Mouse (Mus musculus): Measurements from ENCODE around the gene Syndig1l.

Gene Syndig1l

DNA sequence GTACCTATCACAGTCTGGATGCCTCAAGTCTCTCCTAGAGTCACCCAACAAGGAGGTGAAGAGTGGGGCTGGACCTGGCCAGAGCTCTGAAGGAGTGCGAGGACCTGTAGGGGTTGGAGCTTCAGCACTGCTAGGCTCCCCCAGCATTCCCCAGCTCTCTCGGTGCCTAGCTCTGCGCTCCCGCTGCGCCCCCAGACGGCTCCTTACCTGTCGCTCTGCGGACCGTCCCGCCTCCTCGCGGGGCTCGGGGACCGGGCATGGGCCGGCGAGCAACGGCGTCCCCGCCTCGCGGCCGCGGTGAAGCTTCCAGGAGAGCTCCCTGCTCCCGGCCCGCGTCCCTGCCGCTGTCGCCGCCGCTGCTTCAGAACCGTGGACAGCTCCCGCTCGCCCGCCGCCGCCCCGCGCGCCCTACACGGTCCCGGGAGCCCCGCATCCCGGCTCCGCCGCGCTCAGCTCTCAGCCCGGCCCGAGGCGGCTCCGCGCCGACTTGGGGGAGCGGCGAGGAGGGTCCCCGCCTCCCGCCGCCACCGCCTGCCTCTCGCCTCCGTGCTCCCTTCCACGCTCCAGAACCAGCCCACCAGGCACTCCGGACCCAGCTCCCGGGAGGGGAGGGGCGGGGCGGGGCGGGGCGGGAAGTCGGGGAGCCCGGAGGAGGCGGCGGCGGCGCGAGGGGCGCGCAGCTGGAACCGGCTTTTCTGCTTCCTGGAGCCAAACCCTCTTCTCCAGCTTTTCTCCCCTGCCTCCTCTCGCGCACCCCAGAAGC, at the start of gene Syndig1l:
Gene Syndig1l (minus strand): TSS at position 513 of the 763 bp plus-strand sequence.
- DNase-seq (ENCODE audit: low read depth), result peak; percentile 46

DNA sequence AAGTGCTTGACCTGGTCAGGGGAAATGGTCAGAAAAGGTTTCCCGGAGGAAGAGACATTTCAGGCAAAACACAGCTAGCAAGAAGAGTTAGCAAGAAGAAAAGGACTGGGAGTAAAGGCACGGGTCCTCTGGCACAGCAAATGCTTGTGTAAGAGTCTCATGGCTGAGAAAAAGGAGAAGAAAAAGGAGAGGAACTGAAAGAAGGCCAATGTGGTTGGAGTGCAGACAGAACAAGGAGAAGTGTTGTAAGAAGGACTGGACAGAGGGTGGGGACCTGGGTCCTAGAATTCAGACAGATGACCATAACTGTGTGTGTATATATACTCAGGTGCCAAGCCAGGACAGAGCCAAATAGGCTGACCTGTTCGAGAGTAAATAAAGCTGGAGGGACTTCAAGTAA, 49.5 kb upstream of the Syndig1l start:
- DNase-seq (ENCODE audit: low read depth), result no peak

DNA sequence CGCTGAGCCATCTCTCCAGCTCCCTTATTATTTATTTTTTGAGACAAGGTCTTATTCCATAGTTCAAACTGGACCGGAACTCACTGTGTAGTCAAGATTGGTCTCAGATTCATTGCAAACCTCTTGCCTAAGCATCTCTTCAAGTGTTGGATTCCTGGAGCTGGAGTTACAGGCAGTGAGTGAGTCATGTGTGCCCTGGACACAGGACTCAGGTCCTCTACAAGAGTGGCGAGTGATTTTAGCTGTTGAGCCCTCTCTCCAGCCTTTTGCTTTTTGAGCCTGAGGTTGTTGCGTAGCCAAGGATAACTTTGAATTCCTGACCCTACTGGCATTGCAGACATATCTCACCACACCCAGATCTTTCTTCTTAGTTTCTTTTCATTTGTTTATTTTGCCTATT, 47.1 kb upstream of the Syndig1l start:
- DNase-seq (ENCODE audit: low read depth), result no peak

DNA sequence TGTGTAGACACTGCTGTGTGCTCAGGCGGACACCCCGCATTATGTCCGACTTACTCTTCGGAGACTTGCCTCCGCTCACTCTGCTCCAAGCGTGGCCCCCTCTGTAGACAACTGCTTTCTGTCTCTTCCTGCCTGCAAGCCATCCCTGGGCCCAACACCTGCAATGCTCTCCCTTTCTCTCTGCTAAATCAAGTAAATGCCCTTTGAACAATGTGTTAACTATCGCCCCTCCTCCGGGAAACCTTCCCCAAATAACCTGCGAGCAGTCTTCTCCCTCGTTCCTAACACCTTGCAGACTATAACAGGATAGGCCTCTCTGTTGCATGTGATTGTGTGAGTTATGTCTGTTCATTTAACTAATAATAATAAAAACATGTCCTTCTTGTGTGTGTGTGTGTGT, 44.9 kb upstream of the Syndig1l start:
- DNase-seq (ENCODE audit: low read depth), result no peak

DNA sequence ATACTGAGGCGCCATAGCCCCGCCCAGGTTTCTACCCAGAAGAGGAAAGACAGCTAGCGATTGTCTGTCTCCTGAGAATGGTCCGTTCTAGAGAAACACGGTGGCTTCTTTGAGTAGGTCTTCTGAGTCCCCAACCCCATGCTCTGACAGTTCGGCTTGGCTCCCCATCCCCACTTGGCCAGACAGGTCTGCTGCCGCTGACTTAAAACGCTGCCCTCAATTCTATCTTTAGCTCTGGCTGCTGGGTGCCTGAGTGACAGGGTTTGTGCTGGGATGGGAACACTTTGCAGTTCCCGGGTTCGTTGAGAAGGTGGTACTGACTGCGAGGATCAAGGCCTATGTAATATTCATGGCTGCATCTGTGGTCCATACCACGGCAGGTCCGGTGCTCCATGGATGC, 34.7 kb upstream of the Syndig1l start:
- no peak for DNase-seq (ENCODE audit: low read depth)

DNA sequence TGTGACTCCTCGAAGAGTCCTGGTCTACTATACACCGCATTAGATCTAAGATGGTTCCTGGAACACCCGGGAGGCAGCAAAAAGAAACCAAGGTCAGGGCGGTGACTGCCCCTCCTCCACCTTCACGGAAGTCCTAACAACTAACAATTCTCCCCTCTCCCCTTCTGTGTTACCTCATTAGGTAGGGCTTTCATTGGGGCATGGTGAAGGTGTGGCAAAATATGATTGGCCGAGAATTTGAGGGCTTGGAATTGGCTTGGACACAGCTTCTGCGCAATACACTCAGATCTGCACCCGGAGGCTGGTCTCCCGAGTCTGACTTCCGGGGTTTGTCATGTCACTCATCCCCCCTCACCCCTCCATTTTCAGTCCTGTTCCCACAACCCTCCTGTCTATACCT, 29.8 kb upstream of the Syndig1l start:
- no peak for DNase-seq (ENCODE audit: low read depth)

DNA sequence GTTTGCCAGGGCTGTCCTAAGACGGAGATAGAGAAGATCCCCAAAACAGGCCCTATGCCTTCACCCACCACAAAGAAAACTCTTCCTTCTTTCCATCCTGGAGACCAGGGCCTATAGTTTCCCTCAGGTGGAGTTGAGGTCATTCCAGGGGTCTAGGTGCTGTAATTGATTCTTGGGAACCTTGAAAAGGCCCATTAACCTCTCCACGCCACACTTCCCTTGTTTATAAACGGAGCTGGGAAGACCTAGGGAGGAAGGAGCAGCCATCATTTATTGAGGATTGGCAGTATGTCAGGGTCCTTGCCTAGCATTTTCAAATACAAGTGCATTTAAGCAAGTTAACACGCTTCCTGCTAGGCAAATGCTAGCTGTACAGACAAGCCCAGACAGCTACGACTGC, 28.8 kb upstream of the Syndig1l start:
- DNase-seq (ENCODE audit: low read depth), result no peak

DNA sequence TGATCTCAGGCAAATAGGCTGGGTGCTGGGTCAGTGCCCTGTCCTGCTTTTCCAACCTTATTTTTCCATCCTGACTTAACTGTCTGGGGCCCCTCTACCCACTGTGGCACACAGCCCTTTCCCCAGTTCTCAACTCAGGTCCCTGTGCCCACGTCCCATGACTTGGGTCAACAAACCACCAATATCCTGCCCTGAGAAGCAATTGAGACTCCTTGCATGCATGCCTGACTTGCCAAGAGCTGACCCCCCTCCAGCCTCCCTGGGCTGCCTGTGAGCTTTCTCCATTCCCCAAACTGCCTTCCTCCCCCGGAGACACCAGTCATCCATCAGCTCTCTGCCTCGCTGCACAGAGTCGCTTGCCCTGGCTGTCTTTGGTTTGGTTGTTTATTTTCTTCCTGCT, 28.4 kb upstream of the Syndig1l start:
- DNase-seq (ENCODE audit: low read depth), result no peak

DNA sequence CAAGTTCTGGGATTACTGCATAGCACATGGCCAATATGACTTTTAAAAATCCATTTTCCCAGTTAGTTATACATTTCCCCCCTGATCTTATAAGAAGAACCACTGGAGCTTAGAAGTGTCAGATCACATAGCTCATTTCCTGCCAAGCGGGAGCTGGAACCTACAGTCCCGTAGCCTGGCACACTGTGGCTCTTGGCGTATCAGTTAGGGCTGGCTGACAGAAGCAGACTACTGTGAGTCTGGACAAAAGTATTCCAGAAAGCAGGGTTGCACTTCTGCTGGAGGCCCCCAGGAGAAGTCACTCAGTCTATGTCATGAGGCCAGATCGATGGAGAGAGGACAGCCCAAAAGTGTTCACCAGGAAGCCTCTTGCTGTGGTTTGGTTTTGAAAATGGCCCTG, 27.8 kb upstream of the Syndig1l start:
- DNase-seq (ENCODE audit: low read depth), result no peak

DNA sequence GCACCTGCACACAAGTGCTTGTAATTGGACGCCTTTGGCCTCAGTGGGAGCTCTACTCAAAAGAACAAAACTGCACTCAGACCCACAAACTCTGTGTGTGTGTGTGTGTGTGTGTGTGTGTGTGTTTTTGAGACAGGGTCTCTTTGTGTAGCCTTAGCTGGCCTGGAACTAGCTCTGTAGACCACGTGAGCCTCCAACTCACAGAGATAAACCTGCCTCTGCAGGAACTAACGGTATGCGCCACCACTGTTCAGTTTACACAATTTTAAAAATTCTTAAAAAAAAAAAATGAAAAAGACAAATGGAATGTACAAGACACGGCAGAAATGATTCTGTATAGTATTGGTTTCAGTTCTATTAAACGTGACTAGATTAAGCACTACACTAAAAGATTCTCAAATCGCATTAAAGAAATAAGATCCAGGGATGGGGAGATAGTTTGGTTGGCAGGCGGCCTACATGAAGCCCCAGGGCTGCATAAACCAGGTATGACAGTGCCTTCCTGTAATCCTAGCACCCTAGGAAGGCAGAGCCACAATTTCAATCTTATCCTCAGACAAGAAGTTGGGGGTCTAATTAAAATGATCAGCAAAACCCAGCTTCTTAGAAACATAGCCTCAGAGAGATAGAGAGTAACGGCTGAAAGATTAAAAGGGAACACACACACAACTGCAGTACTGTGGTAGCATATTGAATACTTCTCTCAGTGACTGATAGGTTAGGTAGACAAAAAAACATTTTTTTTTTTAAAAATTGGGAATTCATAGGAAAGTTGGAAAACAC, 20.0 kb upstream of the Syndig1l start:
- DNase-seq (ENCODE audit: low read depth), result no peak

DNA sequence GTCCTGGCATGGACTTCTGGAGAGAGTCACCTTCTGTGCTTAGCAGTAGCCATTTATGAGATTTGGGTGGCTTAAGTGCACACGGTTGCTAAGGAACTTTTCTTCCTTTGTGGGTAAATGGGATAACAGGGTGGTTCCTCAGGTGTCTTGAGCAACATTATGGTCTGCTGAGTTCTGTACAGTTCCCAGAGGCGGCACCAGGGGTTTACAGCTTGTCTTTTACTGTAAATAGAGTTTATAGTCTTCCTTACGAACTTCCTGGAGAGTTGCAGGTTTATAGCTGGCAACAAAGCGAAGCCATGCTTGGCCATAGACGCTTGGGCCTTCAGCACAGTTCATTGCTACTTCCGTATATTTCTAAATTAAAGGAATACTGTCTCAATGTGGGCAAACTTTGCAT, 15.9 kb upstream of the Syndig1l start:
- DNase-seq (ENCODE audit: low read depth), result no peak

DNA sequence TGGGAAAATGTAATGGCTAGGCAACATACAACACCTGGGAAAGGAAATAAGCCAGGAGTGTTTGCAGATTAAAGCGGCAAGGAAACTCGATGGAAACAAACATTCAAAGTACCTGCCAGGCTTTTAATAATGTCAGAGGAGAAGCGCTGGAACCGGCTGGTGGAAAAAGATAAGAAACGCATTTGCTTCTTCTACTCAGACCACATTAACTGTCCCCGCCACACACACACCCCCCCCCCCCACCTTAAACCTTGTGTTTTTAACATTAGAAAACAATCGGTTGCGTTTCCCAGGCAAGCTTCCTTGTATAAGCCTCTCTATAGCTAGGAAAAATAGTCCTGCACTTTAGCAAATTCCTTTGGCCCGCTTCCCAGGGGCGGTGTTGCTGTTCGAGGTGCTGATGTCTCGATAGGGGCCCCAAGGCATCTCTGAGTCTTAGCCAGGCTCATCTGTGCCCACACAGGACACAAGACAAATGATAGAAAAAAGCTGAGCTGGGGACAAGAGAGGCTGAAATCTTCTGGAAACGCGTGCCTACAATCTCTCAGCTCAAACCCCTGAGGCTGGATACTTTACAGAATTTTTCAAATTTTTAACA, 11.3 kb upstream of the Syndig1l start:
- peak; percentile 24 for DNase-seq (ENCODE audit: low read depth)

DNA sequence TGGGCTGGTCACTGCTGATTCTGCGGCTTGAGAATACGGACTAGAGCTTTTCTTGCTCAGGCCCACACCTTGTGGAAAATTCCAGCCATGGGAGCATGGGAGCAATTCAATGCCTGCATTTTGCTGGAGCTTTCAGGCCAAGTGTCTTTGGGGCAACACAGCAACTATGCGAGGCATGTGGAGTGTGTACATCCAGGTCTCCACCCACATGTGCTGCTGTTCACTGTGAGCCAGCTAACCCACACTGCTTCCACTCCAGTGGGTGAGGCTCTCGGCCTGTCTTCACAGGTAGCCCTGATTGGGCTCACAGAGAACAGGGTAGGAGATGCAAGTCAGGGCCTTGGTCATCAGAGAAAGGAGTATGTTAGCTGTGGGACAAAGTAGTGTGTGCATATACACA, 9.2 kb upstream of the Syndig1l start:
- no peak for DNase-seq (ENCODE audit: low read depth)

DNA sequence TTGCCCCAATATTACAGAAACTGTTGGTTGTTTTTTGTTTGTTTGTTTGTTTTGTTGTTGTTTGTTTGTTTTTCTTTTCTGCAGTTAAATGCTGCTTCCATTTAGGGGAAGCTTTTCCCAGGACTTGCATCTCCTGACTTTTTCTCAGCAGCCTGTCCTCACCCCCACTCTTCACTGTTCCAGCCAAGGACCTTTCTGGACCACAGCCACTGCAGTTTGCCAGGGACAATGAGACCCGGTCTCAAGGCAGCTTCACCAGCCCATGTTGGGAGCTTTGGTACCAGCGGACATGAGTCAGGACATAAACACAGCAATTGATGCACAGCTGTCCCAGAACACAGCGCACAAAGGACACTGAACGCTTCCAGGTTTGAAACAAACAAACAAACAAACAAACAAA, 8.3 kb upstream of the Syndig1l start:
- no peak for DNase-seq (ENCODE audit: low read depth)

DNA sequence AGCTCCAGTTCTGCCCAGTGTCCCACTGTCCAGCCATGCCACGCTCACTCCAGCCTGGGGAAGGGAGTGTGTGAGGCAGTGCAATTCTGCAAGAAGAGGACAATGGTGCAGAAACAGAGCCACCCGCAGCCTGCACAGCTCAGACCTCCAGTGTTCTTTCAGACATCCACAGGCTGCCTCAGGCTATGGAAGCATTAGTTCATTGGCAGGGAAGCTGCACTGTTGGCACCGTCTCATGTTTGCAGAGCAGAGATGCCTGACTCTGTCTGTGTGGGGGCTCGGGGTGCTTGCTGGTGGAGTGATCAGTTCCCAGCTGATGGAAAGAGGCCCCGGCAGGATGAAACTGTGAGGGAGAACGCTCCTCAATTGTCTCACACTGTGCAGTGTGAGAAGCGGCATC, 4.0 kb upstream of the Syndig1l start:
- DNase-seq (ENCODE audit: low read depth), result no peak

DNA sequence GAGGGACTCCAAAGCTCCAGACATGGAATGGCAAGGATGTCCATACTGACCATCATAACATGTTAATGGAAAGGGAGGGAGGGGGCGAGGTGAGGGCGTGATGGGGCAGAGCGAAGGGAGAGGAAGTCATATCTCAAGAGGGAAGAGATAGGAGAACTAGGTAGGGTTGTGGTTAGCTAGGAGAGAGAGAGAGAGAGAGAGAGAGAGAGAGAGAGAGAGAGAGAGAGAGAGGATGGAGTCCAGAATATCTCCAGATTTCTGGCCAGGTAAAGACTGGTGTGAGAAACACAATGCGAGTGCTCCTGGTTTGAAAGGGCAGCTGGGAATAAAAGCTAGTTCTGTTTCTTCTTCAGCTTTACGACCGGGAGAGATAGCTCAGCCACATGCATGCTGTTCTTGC, 6.5 kb downstream of the Syndig1l start:
- DNase-seq (ENCODE audit: low read depth), result no peak

DNA sequence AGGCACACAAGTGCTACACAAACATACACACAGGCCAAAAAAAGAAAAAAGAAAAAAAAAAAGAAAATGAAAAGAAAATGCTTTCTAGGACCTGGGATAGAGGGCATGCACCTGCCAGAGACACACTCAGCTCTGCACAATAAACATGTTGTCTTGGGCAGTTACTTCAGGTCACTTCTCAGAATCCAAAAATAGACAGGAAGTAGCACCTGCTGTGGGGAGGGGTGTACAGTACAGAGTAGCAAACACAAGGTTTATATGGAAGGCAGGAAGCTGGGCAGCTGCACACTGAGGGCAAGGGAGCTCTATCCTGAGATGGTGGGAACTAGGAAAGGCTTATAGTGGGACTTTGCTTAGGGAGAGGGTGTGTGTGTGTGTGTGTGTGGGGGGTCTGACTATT, 7.3 kb downstream of the Syndig1l start:
- DNase-seq (ENCODE audit: low read depth), result no peak

DNA sequence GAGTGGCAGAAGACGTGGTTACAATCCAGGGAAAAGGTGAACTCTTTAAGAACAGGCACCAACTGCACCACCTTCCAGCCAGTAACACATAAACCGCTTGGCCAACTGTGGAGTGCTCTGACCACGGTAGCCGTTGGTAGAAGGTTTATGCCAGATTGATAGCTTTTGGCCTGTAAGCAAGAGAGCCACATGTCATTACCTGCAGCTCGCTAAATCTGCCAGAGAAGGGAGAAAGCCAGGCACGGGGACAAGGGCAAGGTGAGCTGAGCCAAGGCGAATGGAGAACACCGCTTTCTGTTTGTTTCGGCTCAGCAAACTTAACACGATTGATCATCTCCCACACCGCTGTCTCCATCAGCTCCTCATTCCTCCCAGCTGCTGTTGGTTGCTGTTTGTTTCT, 9.6 kb downstream of the Syndig1l start:
- no peak for DNase-seq (ENCODE audit: low read depth)

DNA sequence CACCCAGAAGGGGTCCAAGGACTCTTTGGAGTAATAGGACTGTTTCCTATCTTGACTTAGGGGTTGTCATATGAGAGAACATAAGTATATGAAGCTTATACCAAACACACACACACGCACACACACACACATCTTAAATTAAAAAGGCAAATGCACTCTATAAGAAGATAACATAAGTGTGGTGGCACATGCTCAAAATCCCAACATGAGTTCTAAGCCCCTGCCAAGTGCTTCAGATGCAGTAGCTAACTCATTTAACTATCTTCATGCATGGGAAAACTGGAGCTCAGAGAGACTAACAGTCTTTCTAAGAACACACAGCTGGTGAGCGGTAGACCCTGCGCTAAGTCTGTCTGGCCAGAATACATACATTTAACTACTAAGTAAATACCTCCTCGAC, 11.1 kb downstream of the Syndig1l start:
- no peak for DNase-seq (ENCODE audit: low read depth)

DNA sequence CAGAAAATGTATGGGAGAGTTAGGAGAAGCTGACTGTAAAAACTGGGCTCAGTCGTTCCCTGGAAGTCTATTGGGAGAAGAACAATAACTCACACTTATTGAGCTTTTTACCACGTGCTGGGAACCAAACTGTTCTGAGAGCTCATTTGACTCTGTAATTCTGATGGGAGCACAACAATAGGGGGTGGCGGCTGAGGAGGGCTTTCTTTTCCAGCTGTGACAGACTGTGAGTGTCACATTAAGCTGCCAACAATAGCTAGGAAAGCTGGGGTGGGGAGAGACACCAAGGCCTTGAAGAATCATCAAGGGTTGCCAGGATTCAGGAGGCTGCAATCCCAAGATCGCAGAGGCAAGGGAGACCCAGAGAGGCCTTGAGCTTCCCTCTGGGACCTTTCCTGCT, 12.5 kb downstream of the Syndig1l start:
- DNase-seq (ENCODE audit: low read depth), result no peak

DNA sequence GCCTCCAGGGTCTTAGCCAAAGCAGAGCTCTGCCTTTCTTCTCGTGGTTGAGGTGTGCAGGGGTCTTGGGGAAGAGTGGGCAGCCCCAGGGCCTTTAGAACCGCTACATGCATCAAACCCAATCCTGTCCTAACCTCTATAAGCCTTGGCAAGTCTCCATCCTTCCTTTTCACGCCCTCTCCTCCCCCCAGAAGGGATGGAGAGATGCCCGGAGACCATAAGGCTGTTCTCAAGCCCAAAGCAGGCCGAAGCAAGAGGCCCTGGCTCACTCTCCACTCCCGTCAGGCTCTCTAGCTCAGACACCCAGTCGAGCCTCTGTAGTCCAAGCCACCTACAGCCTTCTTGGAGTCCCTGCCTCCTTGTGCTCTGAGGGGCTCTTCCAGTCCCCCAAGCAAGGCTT, 14.1 kb downstream of the Syndig1l start:
- no peak for DNase-seq (ENCODE audit: low read depth)

DNA sequence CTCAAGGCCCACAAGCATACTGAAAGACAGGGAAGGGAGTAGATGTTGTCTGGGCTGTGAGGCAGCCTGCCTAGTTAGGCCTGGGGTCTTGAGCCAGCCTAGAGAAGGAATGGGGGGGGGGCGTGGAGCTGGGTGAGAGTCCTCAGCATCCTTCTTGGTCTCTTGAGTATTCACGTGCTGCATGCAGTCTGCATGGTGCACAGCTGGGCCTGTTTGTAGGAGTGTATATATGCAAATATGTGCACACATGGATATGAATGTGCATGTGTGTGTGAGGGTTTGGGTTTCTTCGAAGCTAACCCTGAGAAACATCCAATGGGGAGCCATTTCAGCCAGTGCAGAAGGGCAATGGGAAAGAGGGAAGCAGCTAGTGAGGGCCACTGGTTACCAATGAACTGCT, 22.6 kb downstream of the Syndig1l start:
- DNase-seq (ENCODE audit: low read depth), result no peak
